ENCODE assay signal across 20 mouse cellular contexts in the genomic region with DNA sequence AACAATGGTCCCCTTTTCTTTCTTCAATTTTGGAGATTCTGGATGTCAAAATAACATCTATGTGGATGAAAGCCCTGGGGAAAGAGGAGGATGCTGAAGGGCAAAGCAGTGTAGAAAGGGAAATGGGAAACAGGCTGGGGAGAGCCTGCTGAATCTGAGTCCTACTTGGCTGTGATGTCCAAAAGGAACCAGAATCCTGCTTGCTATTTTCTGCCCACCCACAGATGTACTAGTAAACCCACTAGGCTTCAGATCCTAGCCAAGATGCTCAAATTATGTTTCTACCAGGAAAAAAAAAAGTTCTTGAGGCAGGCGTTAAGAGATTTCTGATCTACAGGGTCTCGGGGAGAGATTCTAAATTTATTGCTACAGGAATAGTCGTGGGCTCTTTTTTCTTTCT.
DNase-seq lines count a peak whose midpoint lies in the region; ATAC-seq and TF ChIP-seq lines count a peak whose summit lies in the region.
"Had no signal": no experiment of that assay in that cellular context is flagged by ENCODE, and none has a peak within 500 bp of the region (broad histone marks: within the 10 kb centered on the region; RNA-seq: fewer than 3 reads in every experiment).

No protein-coding gene starts in this region.

- H3K9ac ChIP-seq in forebrain, embryonic 16.5 days (replicated peaks; ENCODE audit: low read depth, low read length), result no peak overlapping the region
- no peak overlapping the region for H3K9ac ChIP-seq in forebrain, embryonic 14.5 days (ENCODE audit: low read length)
- no peak overlapping the region for H3K9ac ChIP-seq in neural tube, embryonic 14.5 days (replicated peaks; ENCODE audit: low read depth, low read length)
- H3K9ac ChIP-seq: heart, embryonic 13.5 days; limb, embryonic 15.5 days; liver, embryonic 15.5 days had no signal

- no peaks in the 10 kb centered on the region for H3K27me3 ChIP-seq in forebrain, embryonic 16.5 days (replicated peaks; ENCODE audit: control insufficient read depth, insufficient read depth, low read length)
- H3K27me3 ChIP-seq in forebrain, embryonic 14.5 days (replicated peaks; ENCODE audit: control insufficient read depth, insufficient read depth, low read length), result no peaks in the 10 kb centered on the region
- no peaks in the 10 kb centered on the region for H3K27me3 ChIP-seq in neural tube, embryonic 14.5 days (ENCODE audit: control insufficient read depth, insufficient read depth, low read length)
- H3K27me3 ChIP-seq: heart, embryonic 13.5 days; limb, embryonic 15.5 days; liver, embryonic 15.5 days had no signal

- DNase-seq in forebrain, embryonic 14.5 days (ENCODE audit: low spot score), result no peak
- DNase-seq in layer of hippocampus, adult 2 months (ENCODE audit: low spot score in 2 of 2), result peak in 1 of 2 experiments; percentile 17
- DNase-seq in layer of hippocampus, adult 9-10 months (ENCODE audit: low spot score), result no peak
- no peak for DNase-seq in neural tube, embryonic 10.5 days (ENCODE audit: extremely low spot score, low spot score)
- no peak for DNase-seq in lung, postnatal 25 days (ENCODE audit: low spot score)
- DNase-seq in thymus, postnatal 25 days, result no peak
- DNase-seq: adrenal gland, postnatal 25 days; cerebellum, adult 11-12 months; cerebellum, postnatal 14 days; heart, postnatal 36 days; kidney, adult 11 months; spleen, adult 18-20 months; thymus, adult 18-20 months had no signal

- WGBS in forebrain, embryonic 16.5 days, result 66% methylated on average over 3 of the region's 3 CpGs
- 80% methylated on average over 3 of the region's 3 CpGs for WGBS in forebrain, embryonic 14.5 days
- 30% methylated on average over 3 of the region's 3 CpGs for WGBS in neural tube, embryonic 14.5 days

- peak overlapping the region; percentile 13; the same call in 1 of the 2 replicates for H3K27ac ChIP-seq in forebrain, embryonic 16.5 days (ENCODE audit: low read length)
- H3K27ac ChIP-seq in forebrain, embryonic 14.5 days (ENCODE audit: low read depth, low read length), result no peak overlapping the region
- H3K27ac ChIP-seq in layer of hippocampus, adult 2 months, result peak overlapping the region; percentile 61; the same call in 1 of the 2 replicates
- H3K27ac ChIP-seq in neural tube, embryonic 14.5 days (ENCODE audit: low read depth, low read length), result peak overlapping the region; percentile 35; the same call in 1 of the 2 replicates
- H3K27ac ChIP-seq: heart, embryonic 13.5 days; limb, embryonic 15.5 days; liver, embryonic 15.5 days had no signal

- peaks cover 21% of the 10 kb centered on the region for H3K4me1 ChIP-seq in forebrain, embryonic 16.5 days (replicated peaks; ENCODE audit: control insufficient read depth, insufficient read depth, low read length)
- H3K4me1 ChIP-seq in forebrain, embryonic 14.5 days (ENCODE audit: control insufficient read depth, insufficient read depth, low read length), result peaks cover 23% of the 10 kb centered on the region
- H3K4me1 ChIP-seq in neural tube, embryonic 14.5 days (ENCODE audit: control insufficient read depth, insufficient read depth, low read length), result peaks cover 17% of the 10 kb centered on the region
- H3K4me1 ChIP-seq: limb, embryonic 15.5 days; liver, embryonic 15.5 days had no signal

- no peak overlapping the region for H3K4me3 ChIP-seq in forebrain, embryonic 16.5 days (replicated peaks; ENCODE audit: low read length)
- no peak overlapping the region for H3K4me3 ChIP-seq in forebrain, embryonic 14.5 days (ENCODE audit: low read depth, low read length)
- no peak overlapping the region for H3K4me3 ChIP-seq in layer of hippocampus, adult 2 months
- no peak overlapping the region for H3K4me3 ChIP-seq in neural tube, embryonic 14.5 days (ENCODE audit: low read depth, low read length)
- H3K4me3 ChIP-seq: heart, embryonic 13.5 days; limb, embryonic 15.5 days; liver, embryonic 15.5 days had no signal

- ATAC-seq in forebrain, embryonic 16.5 days, result no peak
- no peak for ATAC-seq in forebrain, embryonic 14.5 days
- ATAC-seq in neural tube, embryonic 14.5 days (ENCODE audit: low read depth), result no peak
- ATAC-seq: activated CD4-positive, CD25-positive, alpha-beta regulatory T cell, adult 4 months had no signal

- H3K36me3 ChIP-seq in forebrain, embryonic 16.5 days (ENCODE audit: control insufficient read depth, insufficient read depth), result no peaks in the 10 kb centered on the region
- no peaks in the 10 kb centered on the region for H3K36me3 ChIP-seq in forebrain, embryonic 14.5 days (ENCODE audit: control insufficient read depth, insufficient read depth, low read length)
- H3K36me3 ChIP-seq in neural tube, embryonic 14.5 days (ENCODE audit: control insufficient read depth, insufficient read depth, low read length), result no peaks in the 10 kb centered on the region
- H3K36me3 ChIP-seq: G1E; heart, embryonic 13.5 days; limb, embryonic 15.5 days; liver, embryonic 15.5 days had no signal

- no peak overlapping the region for H3K4me2 ChIP-seq in forebrain, embryonic 16.5 days (ENCODE audit: low read length)
- H3K4me2 ChIP-seq in forebrain, embryonic 14.5 days (ENCODE audit: low read length), result no peak overlapping the region
- H3K4me2 ChIP-seq in neural tube, embryonic 14.5 days (ENCODE audit: low read depth, low read length), result no peak overlapping the region
- H3K4me2 ChIP-seq: heart, embryonic 13.5 days; limb, embryonic 15.5 days; liver, embryonic 15.5 days had no signal

- H3K9me3 ChIP-seq in forebrain, embryonic 16.5 days (ENCODE audit: control insufficient read depth, low read length), result no peaks in the 10 kb centered on the region
- H3K9me3 ChIP-seq in forebrain, embryonic 14.5 days (replicated peaks; ENCODE audit: control insufficient read depth, low read length), result no peaks in the 10 kb centered on the region
- H3K9me3 ChIP-seq in neural tube, embryonic 14.5 days (ENCODE audit: control insufficient read depth, low read length), result no peaks in the 10 kb centered on the region
- H3K9me3 ChIP-seq: heart, embryonic 13.5 days; limb, embryonic 15.5 days; liver, embryonic 15.5 days had no signal

- no peak for TF ChIP-seq CTCF in layer of hippocampus, adult 2 months (conservative IDR thresholded peaks at IDR 0.05)
